Mouse (Mus musculus): ENCODE data around the gene Rpgrip1.

Gene Rpgrip1

DNA sequence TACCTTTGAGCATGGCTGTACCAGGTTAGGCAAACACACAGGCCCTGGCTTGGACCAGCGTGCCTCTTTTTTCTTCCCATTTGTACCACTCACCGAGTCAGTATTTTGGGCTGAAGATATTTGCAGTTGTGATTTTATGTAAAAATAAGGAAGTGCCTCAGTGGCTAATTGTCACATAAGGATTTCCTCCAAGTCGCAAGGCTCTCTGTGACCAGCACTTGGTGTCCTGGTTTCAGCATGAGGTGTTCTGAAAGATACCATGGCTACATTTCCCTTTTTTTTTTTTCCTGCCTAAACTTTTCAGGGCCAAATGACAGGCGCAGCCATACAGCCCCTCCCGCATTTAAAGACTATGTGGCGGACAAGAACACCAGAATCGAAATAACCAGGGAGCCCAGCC lies 9.7 kb downstream of the Rpgrip1 start:
- DNase-seq, result no peak

DNA sequence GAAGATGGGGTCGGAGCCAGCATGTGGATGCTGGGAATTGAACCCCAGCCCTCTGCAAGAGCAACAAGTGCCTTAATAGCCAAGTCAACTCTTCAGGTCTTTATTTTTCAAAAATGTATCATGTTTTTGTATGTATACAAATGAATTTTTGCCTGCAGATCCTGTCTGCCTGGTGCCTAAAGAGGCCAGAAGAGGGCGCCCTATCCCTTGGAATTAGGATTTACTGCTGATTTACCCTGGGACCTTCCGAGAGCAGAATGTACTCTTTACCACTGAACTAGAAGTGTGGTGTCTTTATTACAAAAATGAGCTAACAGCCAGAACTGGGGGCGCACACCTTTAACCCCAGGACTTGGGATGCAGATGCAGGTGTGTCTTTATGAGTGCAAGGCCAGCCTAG lies 13.4 kb downstream of the Rpgrip1 start:
- peak; percentile 90 for DNase-seq

DNA sequence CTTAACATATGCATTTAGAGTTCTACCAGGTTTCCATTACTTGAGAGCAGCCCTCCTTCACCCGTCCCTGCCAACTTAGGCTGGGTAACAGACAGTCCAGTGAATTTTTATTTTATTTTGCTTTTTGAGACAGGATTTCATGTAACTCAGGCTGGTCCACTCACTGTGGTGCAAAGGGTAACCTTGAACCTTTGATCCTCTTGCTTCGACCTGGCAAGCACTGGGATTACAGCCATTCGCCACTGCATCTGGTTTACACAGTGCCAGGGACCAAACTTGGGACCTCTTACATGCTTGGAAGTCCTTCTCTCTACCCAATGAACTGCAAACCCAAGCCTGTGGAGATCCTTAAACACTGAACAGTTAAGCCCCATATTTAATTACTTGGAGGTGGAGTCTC lies 14.1 kb downstream of the Rpgrip1 start:
- DNase-seq, result no peak

DNA sequence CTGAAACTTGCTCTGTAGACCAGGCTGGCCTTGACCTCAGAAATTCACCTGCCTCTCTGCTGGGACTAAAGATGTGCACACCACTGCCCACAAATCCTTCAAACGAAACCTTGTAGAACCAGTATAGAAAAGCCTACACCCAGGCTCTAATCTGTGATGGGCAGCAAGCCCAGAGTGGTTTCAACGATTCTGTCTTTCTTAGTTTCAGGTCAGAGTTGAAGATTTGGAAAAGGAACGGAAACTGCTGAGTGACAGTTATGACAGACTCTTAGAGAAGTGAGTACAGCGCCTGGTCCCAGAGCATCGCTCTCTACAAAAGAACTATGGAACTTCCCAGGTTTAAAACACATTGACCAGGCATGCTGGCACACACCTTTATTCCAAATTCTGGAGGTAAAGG lies 23.1 kb downstream of the Rpgrip1 start:
- peak; percentile 90 for DNase-seq

DNA sequence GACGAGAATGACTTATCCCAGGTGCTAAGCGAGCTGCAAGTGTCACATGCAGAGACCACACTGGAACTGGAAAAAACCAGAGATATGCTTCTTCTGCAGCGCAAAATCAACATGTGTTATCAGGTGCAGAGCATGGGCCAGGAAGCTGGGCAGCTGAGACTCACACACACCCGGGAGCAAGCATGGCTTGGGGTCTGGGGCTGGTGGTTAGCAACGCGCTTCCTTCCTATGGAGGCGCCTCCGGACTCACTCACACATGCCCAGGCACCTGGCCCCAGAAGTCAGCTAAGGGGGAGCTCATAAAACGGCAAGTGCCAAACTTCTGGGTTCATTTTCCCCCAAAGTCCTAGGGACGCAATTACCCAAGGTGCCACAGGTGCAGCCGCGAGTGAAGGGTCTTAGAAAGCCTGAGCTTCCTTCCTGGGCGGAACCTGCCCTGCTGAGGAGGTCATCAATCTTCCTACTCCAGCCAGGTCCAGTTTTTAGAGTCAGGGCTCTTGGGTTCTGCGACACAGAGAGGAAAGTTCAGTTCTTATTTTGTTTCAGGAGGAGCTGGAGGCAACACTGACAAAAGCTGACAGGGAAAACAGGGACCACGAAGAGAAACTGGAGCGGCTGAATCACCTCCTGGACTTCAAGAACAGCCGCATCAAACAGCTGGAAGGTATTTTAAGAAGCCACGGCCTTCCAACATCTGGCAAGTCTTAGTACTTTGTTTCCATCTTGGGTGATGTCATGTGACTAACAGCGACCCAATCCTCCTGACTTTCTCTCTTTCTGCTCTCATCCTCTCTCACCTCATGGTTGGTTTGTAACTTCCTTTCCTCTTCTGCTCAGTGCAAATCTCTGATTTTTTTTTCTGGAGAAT lies 30.3 kb downstream of the Rpgrip1 start:
- no peak for DNase-seq

DNA sequence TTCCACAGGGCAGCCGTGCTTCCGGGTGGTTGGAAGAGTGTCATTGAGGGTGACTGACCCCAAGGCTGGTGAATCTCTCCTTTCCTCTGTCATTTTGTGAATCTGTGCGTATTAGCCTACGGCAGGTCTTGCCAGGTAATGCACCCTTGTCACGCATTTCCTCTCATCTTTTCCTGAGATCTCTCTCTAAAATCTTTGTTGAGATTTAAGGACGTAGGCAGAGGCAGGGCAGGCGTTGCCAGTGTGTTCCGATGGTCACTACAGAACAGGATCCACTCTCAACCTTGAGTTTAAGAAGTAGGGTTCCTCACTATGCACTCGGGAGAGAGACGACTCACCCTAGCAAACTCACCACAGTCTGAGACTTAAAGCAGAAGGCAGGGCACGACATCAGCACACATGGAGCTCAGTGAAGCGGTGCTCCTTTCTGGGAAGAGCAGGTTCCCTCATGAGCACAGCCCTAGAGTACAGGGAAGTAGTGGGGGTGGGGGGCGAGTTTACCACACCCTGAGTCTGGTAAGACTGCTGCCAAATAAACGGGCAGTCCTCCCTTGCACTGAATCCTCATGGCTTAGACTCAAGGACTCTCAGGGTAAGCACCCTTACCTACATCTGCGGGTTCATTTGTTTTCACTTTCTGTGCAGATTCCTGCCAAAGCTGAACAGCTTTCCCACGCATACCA lies 31.1 kb downstream of the Rpgrip1 start:
- no peak for DNase-seq

DNA sequence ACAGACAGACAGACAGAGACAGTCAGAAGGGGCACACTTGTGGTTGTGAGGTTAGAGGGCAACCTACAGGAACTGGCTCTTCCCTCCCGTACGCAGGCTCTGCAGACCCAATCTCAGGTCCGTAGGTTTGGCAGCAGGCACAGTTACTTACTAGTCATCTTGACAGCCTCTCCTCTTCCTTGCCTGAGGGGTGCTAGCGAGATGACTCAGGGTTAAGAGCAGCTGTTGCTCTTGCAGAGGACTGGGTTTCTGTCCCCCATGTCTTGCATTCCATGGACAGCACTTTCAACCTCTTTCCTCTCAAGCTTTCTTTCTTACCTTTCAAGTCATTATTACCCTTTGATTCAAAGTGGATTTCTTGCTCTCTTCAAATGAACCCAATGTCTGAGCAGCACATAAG lies 33.7 kb downstream of the Rpgrip1 start:
- no peak for DNase-seq

DNA sequence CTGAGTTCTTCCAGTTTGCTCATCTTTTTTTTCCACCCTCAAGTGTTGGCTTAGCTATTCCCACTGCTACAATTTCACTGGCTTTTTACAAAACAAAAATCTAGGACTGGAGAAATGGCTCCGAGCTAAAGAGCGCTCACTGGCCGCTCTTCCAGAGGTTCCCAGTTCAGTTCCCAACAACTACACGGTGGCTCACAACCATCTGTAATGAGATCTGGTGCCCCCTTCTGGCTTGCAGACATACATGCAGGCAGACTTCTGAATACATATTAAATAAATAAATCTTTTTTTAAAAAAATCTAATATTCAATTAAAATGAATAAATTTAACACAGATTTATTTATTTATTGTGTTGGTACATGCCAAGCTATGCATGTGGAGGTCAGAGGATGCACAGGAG lies 36.0 kb downstream of the Rpgrip1 start:
- no peak for DNase-seq

DNA sequence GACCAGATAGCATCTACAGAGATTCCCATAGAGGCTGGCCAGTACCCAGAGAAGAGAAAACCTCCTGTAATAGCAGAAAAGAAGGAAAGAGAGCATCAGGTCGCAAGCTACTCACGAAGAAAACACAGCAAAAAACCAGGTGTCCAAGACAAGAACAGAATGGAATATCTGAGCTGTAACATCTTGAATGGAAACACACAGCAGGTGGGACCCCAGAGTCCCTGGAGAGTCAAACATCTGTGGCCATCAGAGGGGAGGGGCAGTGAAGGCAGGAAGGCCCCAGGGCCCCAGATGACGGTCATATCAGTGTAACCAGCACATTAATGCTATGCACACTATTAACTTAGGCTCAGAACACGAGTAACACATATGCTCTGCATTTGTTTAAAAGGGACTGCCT lies 39.4 kb downstream of the Rpgrip1 start:
- no peak for DNase-seq

DNA sequence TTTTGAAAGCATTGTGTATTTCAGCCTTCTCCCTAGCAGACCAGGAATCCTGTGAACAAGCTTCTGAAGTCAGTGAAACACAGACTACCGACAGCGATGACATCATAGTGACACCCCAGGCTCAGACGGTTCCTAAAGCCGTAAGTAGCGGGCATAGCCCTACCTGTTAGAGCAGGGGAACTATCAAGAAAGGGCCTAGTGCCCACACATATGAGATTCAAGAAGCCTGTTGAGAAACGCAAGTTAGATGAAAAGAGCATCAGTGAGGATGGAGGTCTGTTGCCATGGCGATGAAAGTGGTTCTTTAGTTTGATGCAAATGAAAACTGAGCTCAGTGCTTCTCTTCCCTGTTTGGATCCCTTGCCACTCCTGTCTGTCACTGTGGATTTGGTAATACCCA lies 41.7 kb downstream of the Rpgrip1 start:
- DNase-seq, result no peak

DNA sequence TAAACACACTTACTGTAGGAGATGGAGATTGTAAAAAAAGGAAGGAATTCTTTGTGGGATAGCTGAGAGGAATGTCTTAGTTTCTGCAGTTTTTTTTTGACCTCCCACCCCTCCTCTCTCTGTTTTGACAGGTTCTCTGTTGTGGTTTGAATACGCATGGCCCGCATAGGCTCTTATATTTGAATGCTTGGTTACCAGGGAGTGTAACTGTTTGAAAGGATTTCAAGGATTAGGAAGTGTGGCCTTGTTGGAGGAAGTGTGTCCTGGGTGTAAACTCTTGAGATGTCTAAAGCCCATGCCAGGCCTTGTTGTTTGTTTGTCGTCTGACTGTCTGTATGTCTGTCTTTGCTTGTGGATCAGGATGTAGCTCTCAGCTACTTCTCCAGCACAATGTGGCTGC lies 42.1 kb downstream of the Rpgrip1 start:
- DNase-seq, result no peak

DNA sequence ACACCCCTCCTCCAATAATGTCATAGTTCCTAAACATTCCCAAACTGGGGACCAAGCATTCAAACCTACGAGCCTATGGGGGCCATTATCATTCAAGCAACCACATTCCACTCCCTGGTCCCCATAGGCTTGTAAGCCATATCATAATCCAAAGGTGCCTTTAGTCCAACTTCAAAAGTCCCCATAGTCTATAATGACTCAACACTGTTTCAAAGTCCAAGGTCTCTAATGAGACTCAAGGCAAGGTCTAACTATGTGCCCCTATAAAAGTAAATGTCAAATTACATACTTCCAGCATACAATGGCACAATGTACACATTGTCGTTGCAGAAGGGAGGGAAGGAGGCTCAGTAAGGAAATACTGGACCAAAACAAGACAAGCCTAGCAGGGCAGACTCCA lies 44.5 kb downstream of the Rpgrip1 start:
- DNase-seq, result no peak

DNA sequence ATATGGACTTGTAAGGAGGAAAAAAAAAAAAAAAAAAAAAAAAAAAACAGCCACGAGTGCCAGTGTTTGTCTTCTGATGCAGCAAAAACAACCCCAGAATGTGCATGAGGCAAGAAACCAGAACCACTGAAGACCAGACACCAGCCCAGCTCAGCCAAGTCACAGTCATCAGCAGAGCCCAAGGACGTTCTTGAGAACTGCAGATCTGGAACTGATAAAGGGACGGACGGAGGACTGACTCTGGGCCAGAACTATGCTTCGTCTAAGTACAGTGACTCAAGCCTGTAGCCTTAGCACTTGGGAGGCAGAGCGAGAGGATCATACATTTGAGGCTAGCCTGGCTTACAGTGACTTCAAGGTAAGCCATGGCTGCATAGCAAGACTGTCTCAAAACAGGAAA lies 50.4 kb downstream of the Rpgrip1 start:
- no peak for DNase-seq

DNA sequence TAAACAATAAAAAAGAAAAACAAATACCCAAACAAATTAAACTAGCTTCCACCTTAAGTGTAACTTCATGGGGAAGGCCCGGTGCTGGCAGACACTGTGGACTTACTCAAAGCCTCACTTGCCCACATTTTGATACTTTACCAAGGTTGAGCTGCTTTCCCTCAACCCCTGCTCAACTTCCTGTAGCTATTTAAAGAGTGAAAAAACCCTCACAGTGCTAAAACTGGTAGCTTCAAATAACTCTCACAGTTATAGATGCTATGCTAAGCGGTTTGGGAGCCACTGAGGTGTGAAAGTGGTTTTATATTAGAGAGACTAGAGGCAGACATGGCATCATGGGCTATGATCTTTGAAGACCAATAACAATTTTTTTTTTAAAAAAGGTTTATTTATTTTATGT lies 56.1 kb downstream of the Rpgrip1 start:
- no peak for DNase-seq

DNA sequence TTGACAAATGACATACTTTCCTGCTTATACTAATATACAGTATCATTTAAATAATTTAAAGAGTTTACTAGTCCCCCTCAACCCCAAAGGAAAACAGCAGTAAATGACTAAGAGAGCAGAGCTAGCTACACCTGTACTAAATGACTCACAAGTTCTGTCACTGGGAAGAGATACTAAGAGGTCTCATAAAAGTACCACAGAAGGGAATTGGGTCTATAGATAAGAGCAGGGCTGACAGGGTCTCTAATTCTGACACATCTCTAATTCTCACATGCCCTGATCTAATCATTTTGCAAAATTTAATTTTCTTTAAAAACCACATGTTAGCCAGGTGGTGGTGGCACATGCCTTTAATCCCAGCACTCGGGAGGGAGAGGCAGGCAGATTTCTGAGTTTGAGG lies 78.3 kb downstream of the Rpgrip1 start:
- DNase-seq, result no peak

DNA sequence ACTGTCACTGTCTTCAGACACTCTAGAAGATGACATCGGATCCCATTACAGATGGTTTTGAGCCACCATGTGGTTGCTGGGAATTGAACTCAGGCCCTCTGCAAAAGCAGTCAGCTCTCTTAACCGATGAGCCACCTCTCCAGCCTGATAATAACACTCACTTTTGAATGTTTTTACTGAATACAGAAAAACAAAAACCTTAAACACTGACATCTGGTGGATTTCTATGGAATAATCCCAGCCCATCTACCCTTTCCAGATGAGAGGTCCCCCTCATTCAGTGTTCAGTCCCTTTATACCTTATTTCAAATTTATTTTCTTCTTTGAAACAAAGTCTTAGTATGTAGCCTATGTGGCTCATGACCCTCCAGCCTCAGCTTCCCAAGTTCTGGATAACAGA lies 79.0 kb downstream of the Rpgrip1 start:
- DNase-seq, result no peak

DNA sequence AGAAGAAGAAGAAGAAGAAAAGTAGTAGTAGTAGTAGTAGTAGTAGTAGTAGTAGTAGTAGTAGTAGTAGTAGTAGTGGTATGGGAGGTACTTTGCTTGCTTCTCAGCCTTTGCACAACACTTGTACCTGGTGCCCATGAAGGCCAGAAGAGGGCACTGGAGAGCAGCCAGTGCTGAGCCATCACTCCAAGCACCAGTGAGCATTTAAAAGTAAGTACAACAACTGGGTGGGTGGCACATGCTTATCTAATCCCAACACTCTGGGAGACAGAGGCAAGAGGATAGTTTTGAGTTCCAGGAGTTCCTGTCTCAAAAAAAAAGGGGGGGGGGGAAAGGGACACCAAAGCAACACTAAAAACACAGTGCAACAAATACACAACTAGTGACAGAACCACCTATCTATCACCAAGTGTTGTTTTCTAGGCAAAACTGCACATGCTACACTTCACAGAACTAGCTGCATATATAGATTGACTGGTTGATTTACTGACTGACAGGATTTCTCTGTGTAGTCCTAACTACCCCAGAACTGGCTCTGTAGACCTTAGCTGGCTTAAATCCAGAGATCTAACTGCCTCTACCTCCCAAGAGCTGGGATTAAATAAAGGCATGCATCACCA lies 80.3 kb downstream of the Rpgrip1 start:
- DNase-seq, result no peak

DNA sequence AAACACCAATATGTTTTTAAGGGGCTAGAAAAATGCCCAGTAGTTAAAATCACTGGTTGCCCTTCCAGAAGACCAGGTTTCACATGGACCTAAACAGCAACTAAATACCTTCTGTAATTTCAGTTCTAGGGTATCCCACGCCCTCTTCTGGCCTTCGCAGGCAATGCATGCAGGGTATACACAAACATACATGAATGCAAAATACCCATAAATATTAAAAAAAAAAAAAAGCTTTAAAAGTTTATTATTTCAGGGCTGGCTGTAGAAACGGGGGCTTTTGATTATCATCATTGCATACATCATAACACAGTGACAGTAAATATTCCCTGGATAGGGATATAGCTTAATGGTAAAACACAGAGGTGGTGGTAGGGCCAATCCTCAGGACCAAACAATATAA lies 85.2 kb downstream of the Rpgrip1 start:
- DNase-seq, result no peak

DNA sequence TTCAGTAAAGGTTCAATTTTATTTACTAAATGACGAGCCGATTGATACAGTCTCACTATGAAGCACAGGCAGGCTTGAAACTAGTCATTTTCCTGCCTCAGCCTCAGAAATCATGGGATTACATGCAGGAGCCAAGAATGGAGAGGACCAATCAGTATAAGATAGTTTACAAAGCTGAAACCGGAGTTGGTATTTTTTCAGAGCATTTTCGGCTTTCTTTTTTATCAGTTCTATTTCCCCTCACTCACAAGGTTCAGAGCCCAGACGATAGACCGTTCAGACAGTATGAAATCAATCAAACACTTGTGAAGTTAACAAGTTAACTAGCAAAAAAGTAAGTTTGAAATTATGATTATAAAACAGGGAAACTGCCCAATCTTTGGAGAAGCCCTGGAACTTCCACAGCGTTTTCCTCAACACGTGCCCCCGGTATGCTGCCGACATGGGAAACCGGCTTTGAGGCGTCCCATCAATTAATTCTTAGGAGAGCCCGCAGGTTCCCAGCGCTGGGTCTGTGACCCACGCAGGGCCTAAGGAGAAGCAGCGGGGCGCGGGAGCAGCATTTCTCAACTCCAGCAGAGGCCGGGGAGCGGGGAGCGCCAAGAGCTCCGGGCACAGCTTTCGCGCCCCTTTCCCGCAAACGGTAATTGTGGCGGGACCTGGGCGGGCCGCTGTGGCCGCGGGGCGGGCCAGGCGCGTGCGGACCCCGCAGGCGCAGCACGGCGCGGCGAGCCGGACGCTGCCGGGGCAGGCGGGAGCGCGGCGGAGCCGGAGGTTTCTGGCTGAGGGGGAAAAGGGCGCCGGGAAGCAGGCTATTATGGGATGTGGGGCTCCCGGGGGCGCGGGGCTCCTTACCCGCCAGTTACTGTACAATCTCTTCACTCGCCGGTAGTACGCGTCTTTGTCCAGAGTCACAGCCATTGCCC lies 86.0 kb downstream of the Rpgrip1 start:
- no peak for DNase-seq

DNA sequence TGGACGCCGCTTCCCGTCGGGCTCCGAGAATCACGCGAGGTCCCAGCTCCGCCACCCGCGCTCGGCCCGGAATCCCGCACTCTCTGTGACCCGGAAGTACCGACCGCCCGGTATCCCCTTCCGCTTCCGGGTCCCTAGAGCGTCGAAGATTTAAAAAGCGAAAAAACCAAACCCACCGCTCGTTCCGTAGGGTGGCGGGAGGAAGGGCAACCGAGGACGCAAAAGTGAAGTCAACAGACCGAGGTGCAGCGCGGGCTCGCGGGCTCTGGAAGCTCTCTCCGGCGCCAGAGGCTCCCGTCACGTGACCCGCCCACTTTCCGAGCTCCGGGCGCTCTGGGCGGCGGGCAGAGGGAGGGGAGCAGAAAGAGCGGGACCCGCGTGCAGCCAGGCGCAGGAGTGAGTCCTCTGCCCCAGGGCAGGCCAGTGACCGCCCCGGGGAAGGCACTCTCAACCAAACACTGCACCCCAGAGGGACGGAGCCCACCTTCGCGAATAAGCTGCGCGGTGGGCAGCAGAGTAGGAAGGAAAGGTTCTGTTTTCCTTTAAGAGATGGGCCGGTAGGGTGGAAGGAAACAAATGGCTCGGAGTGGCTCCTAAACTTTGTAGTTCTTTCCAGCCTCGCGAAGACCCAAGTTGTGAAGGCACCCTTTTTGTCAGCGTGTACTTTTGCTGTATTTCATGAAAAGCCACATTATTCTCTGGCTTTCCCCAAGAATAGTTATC lies 86.8 kb downstream of the Rpgrip1 start, which contains the start of gene Supt16:
Gene Supt16, minus strand, starts transcription at position 261 of the 723 bp plus-strand sequence.
- DNase-seq, result peak; percentile 98

DNA sequence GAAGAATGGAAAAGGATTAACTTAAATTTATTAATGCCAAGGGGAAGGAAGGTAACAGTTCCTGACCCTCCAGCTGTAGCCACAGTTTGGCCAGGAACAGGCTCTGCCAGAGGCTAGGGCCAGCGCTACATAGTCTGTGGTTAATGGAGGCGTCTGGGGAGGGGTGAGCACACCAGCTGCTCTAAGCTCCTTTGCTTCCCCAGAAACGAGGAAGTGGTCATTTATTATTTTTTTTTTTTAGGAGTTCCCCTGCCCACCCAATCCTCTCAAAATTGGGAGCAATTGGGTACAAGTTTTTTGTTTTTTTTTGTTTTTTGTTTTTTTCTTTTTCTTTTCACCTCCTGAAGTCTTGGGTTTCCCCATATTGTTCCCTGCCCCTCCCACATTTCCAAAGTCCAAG lies 87.6 kb downstream of the Rpgrip1 start:
- DNase-seq, result no peak

DNA sequence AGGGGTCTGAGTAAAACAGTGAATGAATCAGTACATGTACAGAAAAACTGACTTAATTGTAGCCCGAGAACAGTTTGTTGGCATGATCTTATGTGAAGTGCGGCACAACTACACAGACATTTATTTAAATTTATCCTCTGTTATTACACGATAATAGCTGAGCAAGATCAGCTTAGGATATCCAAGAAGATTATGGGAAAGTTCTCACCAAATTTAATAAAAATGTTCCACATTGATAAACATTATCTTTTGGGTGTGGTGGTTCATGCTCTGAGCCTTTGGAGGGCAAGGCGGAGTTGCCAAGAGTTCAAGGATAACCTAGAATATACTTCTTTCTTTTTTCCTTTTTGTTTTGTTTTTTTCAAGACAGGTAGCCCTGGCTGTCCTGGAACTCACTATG lies 88.9 kb downstream of the Rpgrip1 start:
- no peak for DNase-seq
